Mouse (Mus musculus) spleen, adult 2 months (tissue): ENCODE results near the gene Slc20a1.

ENCODE experiments used
- CTCF ChIP-seq: fragments of 200-500 bp; IDR thresholded peaks from 2 replicates; pipeline ENCODE4 v1.5.1; 2011; ENCODE audit warnings: mild to moderate bottlenecking, inconsistent platforms; ENCODE audit not compliant: insufficient read depth, insufficient read length, insufficient replicate concordance; ENCODE audit errors: extremely low read depth
- POLR2A ChIP-seq: fragments of 200-500 bp; IDR thresholded peaks from 2 replicates; pipeline ENCODE4 v1.6.1; 2011; ENCODE audit warnings: low read depth, low read length, inconsistent platforms

DNA sequence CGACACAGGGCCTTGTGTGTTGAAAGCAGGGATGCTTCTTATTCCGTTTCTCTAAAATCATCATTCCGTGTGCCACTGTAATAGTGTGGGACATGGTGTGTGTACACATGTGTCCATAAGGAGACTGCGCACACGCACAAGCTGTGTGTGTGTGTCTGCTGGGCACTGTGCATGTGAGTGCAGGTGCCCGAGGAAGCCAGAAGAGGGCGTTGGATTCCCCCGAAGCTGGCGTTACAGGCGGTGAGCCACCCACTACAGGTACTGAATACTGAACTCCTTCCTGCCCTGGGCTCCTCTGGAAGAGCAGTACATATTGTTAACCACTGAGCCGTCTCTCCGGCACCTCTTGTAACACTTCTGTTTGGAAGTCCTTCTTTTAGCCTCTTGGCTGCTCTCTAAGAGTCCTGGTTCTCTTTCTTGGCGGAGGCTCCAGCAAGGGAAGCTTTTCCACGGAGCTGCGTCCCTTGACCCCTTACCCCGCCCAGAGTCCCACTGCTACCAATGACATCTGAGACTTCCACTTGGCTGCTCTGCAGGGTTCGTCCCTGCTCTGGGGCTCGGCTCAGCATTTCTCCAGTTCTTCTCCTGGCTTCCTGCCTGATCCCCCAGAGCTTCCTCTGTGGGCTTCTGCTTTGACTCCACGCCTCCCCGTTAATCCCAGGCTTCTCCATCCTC lies 46.0 kb downstream of the Slc20a1 start:
- no peak for TF ChIP-seq CTCF
- TF ChIP-seq POLR2A, result no peak
